Mouse (Mus musculus) olfactory bulb, adult 2 months (tissue): ENCODE data around the gene Ptpdc1. TPM values are rescaled to one million over a fixed set of nuclear protein-coding genes. Genes with fewer than 3 reads are reported as not detected.

Experiments used
- H3K27ac ChIP-seq: fragments of 200-500 bp; 2 replicates; pipeline ENCODE4 v1.5.1; 2012; ENCODE audit warnings: low read depth, low read length; ENCODE audit not compliant: insufficient read depth
- H3K4me1 ChIP-seq: fragments of 200-500 bp; 2 replicates; pipeline ENCODE4 v1.6.1; 2012; ENCODE audit warnings: low read length; ENCODE audit not compliant: control insufficient read depth, insufficient read depth
- H3K4me3 ChIP-seq: fragments of 200-500 bp; 2 replicates; pipeline ENCODE4 v1.5.1; 2012; ENCODE audit warnings: mild to moderate bottlenecking, low read depth, low read length, moderate library complexity; ENCODE audit not compliant: insufficient read depth
- CTCF ChIP-seq: fragments of 200-500 bp; IDR thresholded peaks from 2 replicates; pipeline ENCODE4 v1.5.1; 2012; ENCODE audit warnings: low read depth, mild to moderate bottlenecking, low read length, moderate library complexity; ENCODE audit not compliant: insufficient read depth
- POLR2A ChIP-seq: fragments of 200-500 bp; IDR thresholded peaks from 2 replicates; pipeline ENCODE4 v1.6.1; 2012; ENCODE audit warnings: mild to moderate bottlenecking, low read depth, low read length, moderate library complexity; ENCODE audit not compliant: insufficient read depth
- WGBS: fragments of 180-500 bp; shearing (Covaris S2); methylation state at CpG from one replicate; pipeline ENCODE4 v1.1.7; 2018; 5-methylcytosine and 5-hydroxymethylcytosine counted together
- polyA plus RNA-seq: library from polyadenylated mRNA; stranded (reverse); fragments of >200 nt; gene quantifications from 2 replicates; pipeline ENCODE4 v1.2.4, GENCODE M21; 2012; ENCODE audit warnings: low replicate concordance; ENCODE audit not compliant: missing spikeins, insufficient read depth, insufficient read length

Gene Ptpdc1
- polyA plus RNA-seq, 1 experiment, result not detected

DNA sequence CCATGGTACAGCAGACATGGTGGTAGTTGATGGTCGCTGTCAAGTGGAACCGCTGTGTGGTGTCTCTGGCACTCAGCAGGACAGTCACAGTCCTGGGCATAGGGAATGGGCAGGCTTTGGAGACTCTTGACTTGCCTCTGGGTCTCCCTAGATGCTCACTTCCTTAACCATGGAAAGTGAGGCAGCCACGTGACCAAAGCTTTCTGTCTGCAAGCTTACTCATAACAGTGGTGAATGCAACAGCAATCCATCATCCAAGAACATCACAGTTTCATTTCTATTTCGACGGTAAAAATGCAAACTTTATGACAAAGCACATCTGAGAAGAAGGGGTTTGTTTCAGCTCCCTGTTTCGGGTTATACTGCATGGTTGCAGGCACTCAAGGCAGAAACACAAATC is 17.6 kb upstream of the Ptpdc1 start:
- 93% methylated on average over 6 of the region's 6 CpGs for WGBS
- Histone ChIP-seq H3K4me3 (no peak overlapping the region), H3K4me1 (no peaks in the 10 kb centered on the region), H3K27ac (no peak overlapping the region)
- no peak for TF ChIP-seq POLR2A
- no peak for TF ChIP-seq CTCF

DNA sequence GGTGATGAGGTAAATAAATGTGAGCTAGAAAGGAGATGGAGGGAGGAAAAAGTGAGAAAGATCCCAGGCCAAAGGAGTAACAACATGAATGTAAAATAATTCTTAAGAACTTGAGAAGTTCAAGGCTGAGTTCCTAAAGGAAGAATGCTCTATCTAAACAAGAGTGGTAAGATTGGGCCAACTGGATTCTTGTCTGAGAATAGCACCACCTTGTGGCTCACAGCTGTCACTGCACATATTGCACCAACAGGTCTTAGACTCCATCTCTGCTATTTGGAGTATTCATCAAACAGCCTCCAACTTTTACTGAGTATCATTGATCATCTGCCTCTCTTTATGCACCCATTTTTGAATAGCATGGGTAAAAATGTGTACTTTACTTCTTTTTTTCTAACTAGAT is 14.1 kb upstream of the Ptpdc1 start:
- no peak overlapping the region for H3K4me3 ChIP-seq
- no peak overlapping the region for H3K27ac ChIP-seq
- no peaks in the 10 kb centered on the region for H3K4me1 ChIP-seq
- no peak for TF ChIP-seq CTCF

DNA sequence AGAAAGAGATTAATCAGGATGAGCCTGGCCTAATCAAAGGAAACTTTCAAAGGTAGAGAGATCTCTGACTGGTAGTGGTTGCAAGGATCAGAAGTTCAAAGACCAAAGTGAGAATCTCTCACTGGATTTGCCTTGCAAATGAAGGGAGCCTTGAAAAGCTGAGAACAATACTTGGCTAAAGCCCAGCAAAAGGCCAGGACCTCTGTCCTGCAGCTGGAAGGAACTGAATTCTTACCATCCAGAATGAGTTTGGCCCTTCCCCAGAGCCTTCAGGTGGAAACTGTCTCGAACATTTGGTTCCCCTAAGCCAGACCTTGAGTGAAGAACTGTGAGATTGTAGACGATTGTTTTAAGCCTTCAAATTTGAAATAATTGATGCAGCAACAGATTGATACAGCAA is 12.2 kb upstream of the Ptpdc1 start:
- no peak overlapping the region for H3K4me3 ChIP-seq
- TF ChIP-seq CTCF, result no peak
- TF ChIP-seq POLR2A, result no peak
- no peaks in the 10 kb centered on the region for H3K4me1 ChIP-seq
- 73% methylated on average over 2 of the region's 2 CpGs for WGBS
- no peak overlapping the region for H3K27ac ChIP-seq

DNA sequence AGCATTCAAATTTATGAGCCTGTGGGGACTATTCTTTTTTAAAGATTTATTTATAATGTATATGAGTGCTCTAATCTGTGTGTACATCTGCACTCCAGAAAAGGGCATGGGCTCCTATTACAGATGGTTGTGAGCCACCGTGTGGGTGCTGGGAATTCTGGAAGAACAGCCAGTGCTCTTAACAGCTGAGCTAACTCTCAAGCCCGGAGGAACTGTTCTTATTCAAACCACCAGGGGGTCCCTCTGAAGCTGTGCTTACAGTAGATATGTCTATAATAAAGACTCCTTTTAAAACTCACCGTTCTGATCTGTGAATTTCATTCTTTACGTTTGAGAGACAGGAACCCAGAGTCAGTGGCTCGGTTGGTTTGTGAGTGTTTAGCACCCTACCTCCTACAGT is 6.2 kb upstream of the Ptpdc1 start:
- Histone ChIP-seq H3K27ac (no peak overlapping the region), H3K4me3 (no peak overlapping the region), H3K4me1 (no peaks in the 10 kb centered on the region)
- 66% methylated on average over 5 of the region's 5 CpGs for WGBS
- TF ChIP-seq POLR2A, result no peak
- no peak for TF ChIP-seq CTCF

DNA sequence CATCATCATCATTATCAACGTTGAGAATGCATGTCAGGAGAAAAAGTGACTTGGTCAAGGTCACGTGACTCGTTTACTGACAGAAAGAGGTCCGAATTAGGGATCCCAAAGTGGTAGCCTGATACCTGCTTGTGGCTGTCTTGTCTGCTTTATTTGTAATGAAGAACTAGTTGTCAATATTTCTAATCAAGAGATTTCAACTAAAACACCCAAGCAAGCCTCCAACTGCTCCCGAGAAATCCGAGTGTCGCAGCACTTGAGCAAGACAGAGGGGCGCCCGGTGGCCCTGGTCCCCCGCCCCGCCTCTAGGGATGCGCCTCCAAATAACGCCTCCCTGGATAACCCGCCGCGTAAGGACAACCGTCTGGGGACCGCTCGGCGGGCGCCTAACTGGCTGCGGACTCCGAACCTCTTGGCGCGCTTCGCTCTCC is 481 bp downstream of the Ptpdc1 start:
- WGBS, result 1% methylated on average over 26 of the region's 26 CpGs
- H3K4me3 ChIP-seq, result peak overlapping the region; percentile 79
- no peaks in the 10 kb centered on the region for H3K4me1 ChIP-seq
- H3K27ac ChIP-seq, result peak overlapping the region; percentile 92
- no peak for TF ChIP-seq CTCF
- no peak for TF ChIP-seq POLR2A

DNA sequence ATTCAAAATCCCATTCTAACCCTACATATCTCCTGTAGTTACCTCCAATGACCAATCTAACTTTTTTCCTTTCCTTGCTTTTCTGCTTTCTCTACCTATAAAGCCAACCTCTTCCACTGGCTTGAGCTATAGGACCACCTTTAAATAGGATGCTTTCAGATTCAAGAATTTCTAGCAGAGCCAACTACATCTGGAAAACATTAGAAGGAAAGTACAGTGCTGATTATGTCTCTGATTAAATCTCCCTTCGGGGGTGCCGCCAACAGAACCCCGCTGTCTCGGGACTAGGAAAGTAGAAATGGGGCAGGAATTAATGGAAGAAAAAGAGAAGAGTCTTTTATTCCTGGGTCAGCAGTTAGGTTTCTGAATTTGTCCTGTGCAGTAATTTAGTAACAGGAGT is 6.6 kb downstream of the Ptpdc1 start:
- TF ChIP-seq CTCF (no peak), POLR2A (no peak)
- 62% methylated on average over 4 of the region's 4 CpGs for WGBS
- H3K27ac ChIP-seq, result no peak overlapping the region
- no peak overlapping the region for H3K4me3 ChIP-seq
- 0 out of 2 replicates have a peak, but pooled peaks cover 2% of the 10 kb centered on the region for H3K4me1 ChIP-seq

DNA sequence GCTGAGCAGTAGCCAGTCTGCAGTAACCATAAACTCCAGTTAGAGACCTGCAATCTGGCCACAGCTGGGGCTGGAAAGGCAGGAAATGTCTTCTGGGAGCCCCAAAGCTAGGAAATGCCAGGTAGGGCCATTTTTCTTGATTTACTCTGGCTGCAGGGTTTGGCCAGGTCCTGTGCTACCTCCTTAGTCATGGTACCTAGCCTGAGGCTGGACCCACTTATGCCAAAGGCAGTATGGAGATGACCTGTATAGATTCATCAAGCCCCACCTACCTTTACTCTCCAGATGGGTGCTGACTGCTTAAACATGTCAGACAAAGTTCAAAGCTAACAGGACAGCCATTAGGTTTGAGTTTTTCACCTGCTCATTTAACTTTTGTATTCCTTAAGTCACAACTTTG is 7.7 kb downstream of the Ptpdc1 start:
- H3K27ac ChIP-seq, result no peak overlapping the region
- TF ChIP-seq POLR2A (no peak), CTCF (no peak)
- no peak overlapping the region for H3K4me3 ChIP-seq
- 0 out of 2 replicates have a peak, but pooled peaks cover 2% of the 10 kb centered on the region for H3K4me1 ChIP-seq

DNA sequence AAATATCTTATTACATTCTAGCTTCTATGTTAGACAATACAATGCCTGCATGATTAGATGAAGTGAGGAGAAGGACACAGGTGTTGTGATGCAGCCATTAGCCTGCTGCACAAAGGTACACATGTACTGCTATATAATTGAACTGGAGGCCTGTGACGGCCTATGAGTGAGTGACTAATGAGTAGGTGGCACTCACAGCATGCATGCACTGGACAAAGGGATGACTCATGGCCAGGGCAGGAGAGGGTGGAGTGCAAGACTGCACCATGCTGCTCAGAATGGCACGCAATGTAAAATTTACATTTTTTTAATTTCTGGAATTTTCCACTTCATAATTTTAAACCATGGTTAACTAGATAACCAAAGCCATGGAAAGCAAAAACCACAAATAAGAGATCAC is 10.9 kb downstream of the Ptpdc1 start:
- WGBS, result 63% methylated on average over 2 of the region's 2 CpGs
- H3K4me3 ChIP-seq, result no peak overlapping the region
- H3K4me1 ChIP-seq, result peaks cover 6% of the 10 kb centered on the region
- TF ChIP-seq POLR2A, result no peak
- no peak for TF ChIP-seq CTCF
- H3K27ac ChIP-seq, result no peak overlapping the region

DNA sequence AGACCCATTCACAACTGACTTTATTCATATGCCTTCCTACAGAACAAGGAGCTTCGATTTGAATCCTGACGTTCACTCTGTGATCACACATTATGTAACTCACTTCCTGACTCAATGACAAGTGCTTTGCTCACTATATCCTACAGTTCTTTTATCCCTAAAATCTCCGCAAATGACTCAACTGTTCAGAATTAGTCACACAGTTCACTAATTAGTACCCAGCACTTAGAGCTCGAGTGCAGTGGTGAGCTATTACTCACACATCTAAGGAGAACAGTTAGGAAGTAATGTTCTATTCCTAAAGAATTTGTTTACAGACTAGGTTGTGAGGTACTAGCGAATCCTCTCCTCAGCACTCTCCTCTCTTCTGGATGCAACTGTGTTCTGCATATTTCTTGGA is 16.4 kb downstream of the Ptpdc1 start:
- peak overlapping the region; percentile 90 for H3K27ac ChIP-seq
- 16% methylated on average over 5 of the region's 5 CpGs for WGBS
- H3K4me1 ChIP-seq, result peaks cover 16% of the 10 kb centered on the region
- H3K4me3 ChIP-seq, result no peak overlapping the region
- TF ChIP-seq CTCF (no peak), POLR2A (no peak)

DNA sequence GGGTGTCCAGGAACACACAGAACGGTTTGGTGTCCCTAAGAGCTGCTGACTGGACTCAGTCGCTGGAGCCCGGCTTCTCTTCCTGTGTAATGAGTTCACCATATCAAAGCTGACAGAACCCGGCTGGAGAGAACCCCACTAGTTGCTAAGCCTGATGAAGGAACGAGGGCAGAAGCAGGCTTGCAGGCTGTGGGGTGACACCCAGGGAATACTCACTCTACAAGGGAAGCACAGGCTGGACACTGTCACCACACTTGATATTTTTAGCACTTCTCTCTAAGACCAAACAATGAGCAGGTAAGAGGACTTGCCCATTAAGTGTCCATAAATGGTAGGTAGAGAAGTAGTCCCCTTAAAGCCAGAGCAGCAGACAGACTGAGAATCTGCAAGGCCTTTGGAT is 20.9 kb downstream of the Ptpdc1 start:
- 86% methylated on average over 5 of the region's 5 CpGs for WGBS

More for the DNA sequence above, 20.9 kb downstream of the Ptpdc1 start:
- no peak overlapping the region for H3K27ac ChIP-seq
- peaks cover 15% of the 10 kb centered on the region for H3K4me1 ChIP-seq
- TF ChIP-seq POLR2A, result no peak
- no peak for TF ChIP-seq CTCF
- H3K4me3 ChIP-seq, result no peak overlapping the region
